Mouse (Mus musculus) limb, embryonic 15.5 days (tissue): ENCODE measurements around the gene Whamm. TPM values are rescaled to one million over a fixed set of nuclear protein-coding genes. Genes with fewer than 3 reads are reported as not detected.

Experiments used
- ATAC-seq: fragments of 200-750 bp; cut with Nextera tagmentation; 2 replicates; pipeline ENCODE4 v1.8.0; 2017; ENCODE audit warnings: low read depth, moderate TSS enrichment; ENCODE audit not compliant: insufficient number of reproducible peaks, low FRiP score, low TSS enrichment
- H3K27ac ChIP-seq: fragments of 300-500 bp; sonication (generic); 2 replicates; pipeline ENCODE4 v1.5.1; 2015; ENCODE audit warnings: moderate library complexity, mild to moderate bottlenecking, inconsistent platforms
- H3K27me3 ChIP-seq: fragments of 300-500 bp; sonication (generic); 2 replicates; pipeline ENCODE4 v1.6.1; 2015; ENCODE audit warnings: inconsistent platforms
- H3K36me3 ChIP-seq: fragments of 300-500 bp; sonication (generic); 2 replicates; pipeline ENCODE4 v1.6.1; 2015; ENCODE audit warnings: inconsistent platforms
- H3K4me1 ChIP-seq: fragments of 300-500 bp; sonication (generic); 2 replicates; pipeline ENCODE4 v1.6.1; 2015; ENCODE audit warnings: inconsistent platforms
- H3K4me2 ChIP-seq: fragments of 300-500 bp; sonication (generic); 2 replicates; pipeline ENCODE4 v1.6.1; 2015; ENCODE audit warnings: mild to moderate bottlenecking, inconsistent platforms
- H3K4me3 ChIP-seq: fragments of 300-500 bp; sonication (generic); 2 replicates; pipeline ENCODE4 v1.5.1; 2015; ENCODE audit warnings: mild to moderate bottlenecking, inconsistent platforms
- H3K9ac ChIP-seq: fragments of 300-500 bp; sonication (generic); 2 replicates; pipeline ENCODE4 v1.6.1; 2015; ENCODE audit warnings: inconsistent platforms
- H3K9me3 ChIP-seq: fragments of 300-500 bp; sonication (generic); 2 replicates; pipeline ENCODE4 v1.6.1; 2016; ENCODE audit warnings: inconsistent platforms
- WGBS: fragments of 180-500 bp; shearing (Covaris S2); methylation state at CpG from one replicate; pipeline ENCODE4 v1.1.7; 2015; 5-methylcytosine and 5-hydroxymethylcytosine counted together
- polyA plus RNA-seq: library from polyadenylated mRNA; unstranded; fragments of >200 nt; fragmentation: Nextera tagmentation; extraction: Ambion mirVana; gene quantifications from 2 replicates; pipeline ENCODE4 v1.2.1, GENCODE M21; 2015

Whamm gene
- polyA plus RNA-seq, 1 experiment from 2014 or later: 4.6 TPM

- Histone ChIP-seq H3K9ac (no peak overlapping the region), H3K4me1 (no peaks in the 10 kb centered on the region), H3K27me3 (no peaks in the 10 kb centered on the region), H3K4me2 (no peak overlapping the region), H3K9me3 (no peaks in the 10 kb centered on the region), H3K36me3 (0 out of 2 replicates have a peak, but pooled peaks cover 2% of the 10 kb centered on the region), H3K27ac (no peak overlapping the region), H3K4me3 (no peak overlapping the region)
- ATAC-seq: no peak
- WGBS: 78% methylated on average over 4 of the region's 4 CpGs
Observed at GRCm38 (mm10) chr7:81605489-81605888, 34.4 kb downstream of the Whamm start.

DNA sequence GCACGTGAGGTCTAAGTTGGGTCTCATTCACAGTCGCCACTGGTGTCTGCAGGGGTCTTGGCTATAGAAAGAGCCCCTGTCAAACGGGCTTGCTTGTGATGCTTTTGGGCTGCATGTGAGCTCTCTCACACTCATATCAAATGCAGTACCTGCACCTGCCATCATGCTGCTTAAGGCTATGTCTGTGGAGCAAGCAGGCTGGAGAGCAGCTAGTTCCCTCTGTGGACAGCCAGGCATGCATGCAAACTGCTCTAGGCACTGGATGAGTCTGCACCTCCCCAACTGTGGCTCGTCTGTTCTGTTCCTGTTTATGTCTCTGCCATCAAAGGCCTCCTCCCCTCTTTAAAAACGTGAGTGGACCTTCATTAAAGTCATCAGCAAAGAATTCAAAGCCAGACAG lies 35.4 kb downstream of the Whamm start:
- no peak overlapping the region for H3K9ac ChIP-seq
- H3K27ac ChIP-seq: no peak overlapping the region
- WGBS: 48% methylated on average over 5 of the region's 5 CpGs
- H3K9me3 ChIP-seq: no peaks in the 10 kb centered on the region
- no peaks in the 10 kb centered on the region for H3K4me1 ChIP-seq
- no peak overlapping the region for H3K4me3 ChIP-seq
- H3K36me3 ChIP-seq: 0 out of 2 replicates have a peak, but pooled peaks cover 2% of the 10 kb centered on the region
- no peak overlapping the region for H3K4me2 ChIP-seq
- no peaks in the 10 kb centered on the region for H3K27me3 ChIP-seq
- no peak for ATAC-seq

GRCm38 (mm10) chr7:81610125-81610524 lies 39.1 kb downstream of the Whamm start:
- Histone ChIP-seq H3K9ac (no peak overlapping the region), H3K4me2 (no peak overlapping the region), H3K27ac (no peak overlapping the region), H3K9me3 (no peaks in the 10 kb centered on the region), H3K4me1 (no peaks in the 10 kb centered on the region), H3K4me3 (no peak overlapping the region), H3K27me3 (no peaks in the 10 kb centered on the region), H3K36me3 (peaks cover 5% of the 10 kb centered on the region)
- ATAC-seq: no peak
- 64% methylated on average over 18 of the region's 18 CpGs for WGBS

DNA sequence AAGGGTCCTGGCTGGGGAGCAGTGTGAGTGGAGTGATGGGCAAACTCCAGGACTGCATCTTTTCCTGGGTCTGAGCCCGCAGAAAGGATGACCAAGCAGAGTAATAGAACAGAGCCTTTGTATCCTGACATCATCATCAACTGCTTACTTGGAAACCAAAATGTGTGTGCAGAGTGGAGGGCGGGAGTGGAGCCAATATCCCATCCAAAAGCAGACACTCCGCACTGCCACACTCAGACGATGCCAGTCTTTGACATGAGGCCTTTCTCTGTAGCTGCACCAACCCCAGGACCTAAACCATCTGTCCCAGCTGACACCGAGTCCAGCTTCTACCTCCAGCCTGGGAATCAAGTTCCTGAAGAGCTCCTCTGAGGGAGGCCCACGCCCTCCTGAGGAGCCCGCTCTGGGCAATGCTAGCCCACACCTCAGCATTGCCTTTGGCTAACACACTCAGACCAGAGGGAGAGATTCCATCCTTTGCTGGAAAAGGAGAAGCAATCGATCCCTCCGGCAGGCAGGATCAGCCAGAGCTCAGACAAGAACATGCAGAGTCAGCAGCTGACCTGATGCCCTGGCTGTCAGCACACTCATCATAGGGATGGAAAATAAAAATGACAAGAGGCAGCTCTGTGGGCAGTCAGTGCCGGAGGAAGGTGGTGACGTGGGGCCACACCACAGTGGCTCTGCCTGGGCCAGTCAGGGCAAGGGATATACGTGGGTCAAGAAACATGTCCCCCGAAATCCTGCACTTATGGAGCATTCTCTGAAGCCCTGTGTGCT lies 42.0 kb downstream of the Whamm start:
- Histone ChIP-seq H3K9ac (no peak overlapping the region), H3K27me3 (no peaks in the 10 kb centered on the region), H3K27ac (no peak overlapping the region), H3K4me3 (no peak overlapping the region), H3K4me1 (no peaks in the 10 kb centered on the region), H3K9me3 (no peaks in the 10 kb centered on the region), H3K36me3 (peaks cover 5% of the 10 kb centered on the region), H3K4me2 (no peak overlapping the region)
- 89% methylated on average over 13 of the region's 13 CpGs for WGBS
- ATAC-seq: no peak

- no peak overlapping the region for H3K27ac ChIP-seq
- H3K27me3 ChIP-seq: no peaks in the 10 kb centered on the region
- H3K9me3 ChIP-seq: no peaks in the 10 kb centered on the region
- peaks cover 5% of the 10 kb centered on the region for H3K36me3 ChIP-seq
- no peaks in the 10 kb centered on the region for H3K4me1 ChIP-seq
- WGBS: 81% methylated on average over 9 of the region's 9 CpGs
- H3K9ac ChIP-seq: no peak overlapping the region
- H3K4me3 ChIP-seq: no peak overlapping the region
- no peak for ATAC-seq
- H3K4me2 ChIP-seq: no peak overlapping the region
Observed at GRCm38 (mm10) chr7:81615031-81615430, 44.0 kb downstream of the Whamm start.

DNA sequence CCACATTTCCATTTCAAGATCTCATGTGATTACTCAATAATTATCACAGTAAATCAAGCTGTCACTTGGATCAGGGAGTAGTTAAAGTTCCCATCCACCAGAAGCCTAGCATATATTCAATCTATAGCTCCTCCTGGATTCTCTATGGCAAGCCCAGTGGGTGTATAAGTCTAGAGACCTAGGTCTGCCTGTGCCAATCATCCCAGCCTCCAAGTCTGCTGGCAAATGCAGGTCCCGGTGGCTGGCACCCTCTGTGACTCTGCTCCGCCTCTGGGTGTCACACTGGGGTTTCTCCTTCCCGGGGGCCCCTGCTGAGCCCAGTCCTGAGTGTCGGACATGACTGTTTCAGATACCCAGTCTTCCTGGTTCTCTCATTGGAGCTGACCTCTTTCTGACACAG lies 51.7 kb downstream of the Whamm start:
- Histone ChIP-seq H3K4me3 (no peak overlapping the region), H3K27ac (no peak overlapping the region), H3K27me3 (no peaks in the 10 kb centered on the region), H3K9me3 (no peaks in the 10 kb centered on the region), H3K4me2 (no peak overlapping the region), H3K36me3 (no peaks in the 10 kb centered on the region; the same call in 1 of the 2 replicates), H3K9ac (no peak overlapping the region), H3K4me1 (no peaks in the 10 kb centered on the region)
- WGBS: 77% methylated on average over 4 of the region's 4 CpGs
- no peak for ATAC-seq

DNA sequence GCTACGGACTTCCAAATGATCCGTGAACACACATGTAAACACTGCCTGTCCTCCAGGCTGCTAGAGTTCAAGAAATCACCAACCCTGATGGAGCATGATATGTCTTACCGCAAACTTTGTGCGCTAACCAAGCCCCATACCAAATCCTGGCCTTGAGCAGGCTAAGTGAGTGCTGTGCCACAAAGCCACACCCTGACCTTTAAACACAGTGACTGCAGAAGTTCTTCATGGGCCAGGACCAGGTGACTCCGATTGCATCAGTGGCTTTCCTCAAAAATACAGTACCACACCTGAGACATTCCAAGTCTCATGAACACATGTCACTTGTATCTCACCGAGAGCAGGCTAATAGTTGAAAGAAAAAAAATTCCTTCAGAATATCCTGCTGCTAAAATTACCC lies 52.7 kb downstream of the Whamm start:
- H3K27me3 ChIP-seq: no peaks in the 10 kb centered on the region
- no peak overlapping the region for H3K4me3 ChIP-seq
- no peaks in the 10 kb centered on the region for H3K4me1 ChIP-seq
- H3K9me3 ChIP-seq: no peaks in the 10 kb centered on the region
- no peaks in the 10 kb centered on the region; the same call in 1 of the 2 replicates for H3K36me3 ChIP-seq
- no peak overlapping the region for H3K9ac ChIP-seq
- no peak overlapping the region for H3K27ac ChIP-seq
- no peak overlapping the region for H3K4me2 ChIP-seq
- no peak for ATAC-seq
- WGBS: 80% methylated on average over 6 of the region's 6 CpGs

GRCm38 (mm10) chr7:81626460-81626859 lies 55.4 kb downstream of the Whamm start:
- ATAC-seq: no peak
- Histone ChIP-seq H3K9me3 (no peaks in the 10 kb centered on the region), H3K4me2 (no peak overlapping the region), H3K36me3 (no peaks in the 10 kb centered on the region; the same call in 1 of the 2 replicates), H3K9ac (no peak overlapping the region), H3K4me1 (no peaks in the 10 kb centered on the region), H3K27ac (no peak overlapping the region), H3K27me3 (no peaks in the 10 kb centered on the region), H3K4me3 (no peak overlapping the region)
- WGBS: 67% methylated on average over 2 of the region's 2 CpGs

- no peaks in the 10 kb centered on the region for H3K27me3 ChIP-seq
- no peak overlapping the region for H3K9ac ChIP-seq
- 0 out of 2 replicates have a peak, but pooled peaks cover 5% of the 10 kb centered on the region for H3K36me3 ChIP-seq
- H3K9me3 ChIP-seq: no peaks in the 10 kb centered on the region
- no peak for ATAC-seq
- no peak overlapping the region for H3K4me3 ChIP-seq
- 80% methylated on average over 8 of the region's 8 CpGs for WGBS
- no peak overlapping the region for H3K27ac ChIP-seq
- H3K4me1 ChIP-seq: no peaks in the 10 kb centered on the region
- H3K4me2 ChIP-seq: no peak overlapping the region
Observed at GRCm38 (mm10) chr7:81631261-81631660, 60.2 kb downstream of the Whamm start.

DNA sequence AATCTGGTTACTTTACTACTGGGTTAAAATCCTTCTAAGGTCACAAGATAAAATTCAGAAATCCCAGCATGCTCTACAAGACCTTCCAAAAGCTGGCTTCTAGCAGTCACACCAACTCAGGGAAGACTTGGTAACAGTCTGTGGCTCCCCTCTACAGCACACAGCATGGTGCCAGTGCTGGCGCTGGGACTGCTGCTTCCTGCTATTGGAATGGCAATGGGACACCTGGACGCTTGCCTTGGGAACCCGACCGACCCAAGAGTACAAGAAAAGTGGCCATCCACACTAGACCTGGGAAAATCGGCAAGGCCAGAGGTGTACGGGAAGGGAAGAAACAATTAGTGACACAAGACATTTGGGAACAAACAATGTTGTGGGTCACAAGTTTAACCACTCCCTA lies 61.5 kb downstream of the Whamm start:
- H3K4me1 ChIP-seq: no peaks in the 10 kb centered on the region
- no peak overlapping the region for H3K4me2 ChIP-seq
- no peak for ATAC-seq
- H3K9ac ChIP-seq: no peak overlapping the region
- WGBS: 77% methylated on average over 6 of the region's 6 CpGs
- H3K4me3 ChIP-seq: no peak overlapping the region
- no peaks in the 10 kb centered on the region for H3K27me3 ChIP-seq
- H3K9me3 ChIP-seq: no peaks in the 10 kb centered on the region
- no peak overlapping the region for H3K27ac ChIP-seq
- 0 out of 2 replicates have a peak, but pooled peaks cover 5% of the 10 kb centered on the region for H3K36me3 ChIP-seq

DNA sequence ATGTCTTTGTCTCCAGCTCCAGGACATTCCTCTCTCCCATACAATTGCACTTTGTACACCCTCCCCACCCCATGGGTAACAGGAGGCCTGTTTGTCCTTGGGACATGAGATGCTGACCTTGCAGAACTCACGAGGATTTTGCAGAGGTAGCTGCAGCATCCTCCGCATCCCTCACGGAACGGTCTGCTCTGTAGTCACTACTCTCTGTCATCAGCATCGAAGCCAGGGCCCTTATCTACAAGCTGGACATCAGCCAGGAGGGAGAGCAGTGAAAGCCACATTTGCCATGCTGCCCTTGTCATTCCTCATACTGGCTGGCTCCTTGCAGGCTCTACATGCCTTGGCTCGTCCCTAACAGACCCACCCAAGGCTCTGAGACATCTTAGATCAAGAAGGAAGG lies 70.0 kb downstream of the Whamm start:
- H3K4me1 ChIP-seq: no peaks in the 10 kb centered on the region
- no peaks in the 10 kb centered on the region for H3K27me3 ChIP-seq
- H3K4me2 ChIP-seq: no peak overlapping the region
- 82% methylated on average over 6 of the region's 6 CpGs for WGBS
- no peak overlapping the region for H3K27ac ChIP-seq
- no peak overlapping the region for H3K9ac ChIP-seq
- H3K36me3 ChIP-seq: no peaks in the 10 kb centered on the region
- H3K9me3 ChIP-seq: no peaks in the 10 kb centered on the region
- ATAC-seq: no peak
- no peak overlapping the region for H3K4me3 ChIP-seq

- H3K4me3 ChIP-seq: no peak overlapping the region
- no peak overlapping the region for H3K9ac ChIP-seq
- H3K36me3 ChIP-seq: no peaks in the 10 kb centered on the region
- no peaks in the 10 kb centered on the region for H3K27me3 ChIP-seq
- WGBS: 67% methylated on average over 7 of the region's 7 CpGs
- no peak overlapping the region for H3K27ac ChIP-seq
- no peak overlapping the region for H3K4me2 ChIP-seq
- no peak for ATAC-seq
- H3K9me3 ChIP-seq: no peaks in the 10 kb centered on the region
- H3K4me1 ChIP-seq: no peaks in the 10 kb centered on the region
Observed at GRCm38 (mm10) chr7:81644551-81645235, 73.6 kb downstream of the Whamm start.
